Mouse (Mus musculus) embryonic facial prominence, embryonic 15.5 days (tissue): ENCODE measurements around the gene Fggy. TPM values are rescaled to one million over a fixed set of nuclear protein-coding genes. Genes with fewer than 3 reads are reported as not detected.

ENCODE experiments used
- ATAC-seq: fragments of 200-750 bp; cut with Nextera tagmentation; 2 replicates; pipeline ENCODE4 v1.8.0; 2017; ENCODE audit warnings: low read depth, moderate TSS enrichment; ENCODE audit not compliant: insufficient number of reproducible peaks, low FRiP score, low TSS enrichment
- H3K27ac ChIP-seq: fragments of 300-500 bp; sonication (generic); replicated peaks from 2 replicates; pipeline ENCODE4 v1.5.1; 2015; ENCODE audit warnings: mild to moderate bottlenecking, inconsistent platforms
- H3K27me3 ChIP-seq: fragments of 300-500 bp; sonication (generic); 2 replicates; pipeline ENCODE4 v1.6.1; 2015; ENCODE audit warnings: inconsistent platforms
- H3K36me3 ChIP-seq: fragments of 300-500 bp; sonication (generic); 2 replicates; pipeline ENCODE4 v1.6.1; 2015; ENCODE audit warnings: mild to moderate bottlenecking, inconsistent platforms
- H3K4me1 ChIP-seq: fragments of 300-500 bp; sonication (generic); 2 replicates; pipeline ENCODE4 v1.6.1; 2015; ENCODE audit warnings: inconsistent platforms
- H3K4me2 ChIP-seq: fragments of 300-500 bp; sonication (generic); replicated peaks from 2 replicates; pipeline ENCODE4 v1.6.1; 2015; ENCODE audit warnings: mild to moderate bottlenecking, inconsistent platforms
- H3K4me3 ChIP-seq: fragments of 300-500 bp; sonication (generic); replicated peaks from 2 replicates; pipeline ENCODE4 v1.5.1; 2015; ENCODE audit warnings: mild to moderate bottlenecking, inconsistent platforms
- H3K9ac ChIP-seq: fragments of 300-500 bp; sonication (generic); 2 replicates; pipeline ENCODE4 v1.6.1; 2015; ENCODE audit warnings: inconsistent platforms
- H3K9me3 ChIP-seq: fragments of 300-500 bp; sonication (generic); replicated peaks from 2 replicates; pipeline ENCODE4 v1.6.1; 2016; ENCODE audit warnings: inconsistent platforms
- WGBS: fragments of 180-500 bp; shearing (Covaris S2); methylation state at CpG from one replicate; pipeline ENCODE4 v1.1.7; 2015; 5-methylcytosine and 5-hydroxymethylcytosine counted together
- polyA plus RNA-seq: library from polyadenylated mRNA; unstranded; fragments of >200 nt; fragmentation: Nextera tagmentation; extraction: Ambion mirVana; gene quantifications from 2 replicates; pipeline ENCODE4 v1.2.1, GENCODE M21; 2015

The Fggy gene
- polyA plus RNA-seq, 1 experiment from 2014 or later: 9.6 TPM

GRCm38 (mm10) chr4:95644048-95644447 is 86.7 kb downstream of the Fggy start:
- Histone ChIP-seq H3K36me3 (no peaks in the 10 kb centered on the region), H3K27ac (no peak overlapping the region), H3K4me3 (no peak overlapping the region), H3K4me2 (no peak overlapping the region), H3K27me3 (no peaks in the 10 kb centered on the region), H3K9ac (no peak overlapping the region), H3K4me1 (no peaks in the 10 kb centered on the region), H3K9me3 (no peaks in the 10 kb centered on the region)
- no peak for ATAC-seq
- 47% methylated on average over 5 of the region's 5 CpGs for WGBS

- WGBS: 48% methylated on average over 3 of the region's 3 CpGs
- Histone ChIP-seq H3K36me3 (no peaks in the 10 kb centered on the region), H3K9ac (no peak overlapping the region), H3K27me3 (no peaks in the 10 kb centered on the region), H3K4me1 (peaks cover 26% of the 10 kb centered on the region), H3K9me3 (no peaks in the 10 kb centered on the region), H3K27ac (no peak overlapping the region), H3K4me3 (no peak overlapping the region), H3K4me2 (no peak overlapping the region)
- ATAC-seq: no peak
Observed at GRCm38 (mm10) chr4:95648801-95649551, 91.7 kb downstream of the Fggy start.

- H3K27ac ChIP-seq: no peak overlapping the region
- ATAC-seq: no peak
- no peak overlapping the region for H3K4me2 ChIP-seq
- no peaks in the 10 kb centered on the region for H3K27me3 ChIP-seq
- H3K4me1 ChIP-seq: peaks cover 31% of the 10 kb centered on the region
- H3K9ac ChIP-seq: no peak overlapping the region
- H3K9me3 ChIP-seq: no peaks in the 10 kb centered on the region
- no peak overlapping the region for H3K4me3 ChIP-seq
- H3K36me3 ChIP-seq: no peaks in the 10 kb centered on the region
- 60% methylated on average over 3 of the region's 3 CpGs for WGBS
Observed at GRCm38 (mm10) chr4:95649552-95649905, 92.2 kb downstream of the Fggy start.

DNA sequence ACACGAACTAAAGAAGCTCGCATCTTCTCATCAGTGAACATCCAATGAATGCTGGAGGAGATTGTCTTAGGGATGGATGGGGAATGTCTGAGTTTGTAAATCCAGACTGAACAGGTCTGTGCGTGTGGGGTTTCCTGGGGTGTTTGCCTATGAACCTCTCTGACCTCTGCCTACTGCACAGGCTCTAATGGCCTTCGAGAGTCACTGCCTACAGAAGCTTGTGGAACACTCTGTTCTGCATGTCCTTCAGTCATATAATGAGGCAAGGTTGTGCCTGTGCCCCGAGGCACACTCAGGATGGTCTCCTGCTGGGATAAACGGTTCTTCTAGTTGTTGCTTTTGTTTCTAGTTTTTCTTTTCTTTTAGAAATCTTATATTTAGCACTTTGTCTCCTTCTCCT is 92.7 kb downstream of the Fggy start:
- H3K9ac ChIP-seq: no peak overlapping the region
- no peak for ATAC-seq
- peaks cover 31% of the 10 kb centered on the region for H3K4me1 ChIP-seq
- H3K9me3 ChIP-seq: no peaks in the 10 kb centered on the region
- H3K27me3 ChIP-seq: no peaks in the 10 kb centered on the region
- H3K27ac ChIP-seq: no peak overlapping the region
- no peak overlapping the region for H3K4me2 ChIP-seq
- WGBS: 65% methylated on average over 6 of the region's 6 CpGs
- H3K36me3 ChIP-seq: no peaks in the 10 kb centered on the region
- H3K4me3 ChIP-seq: no peak overlapping the region

GRCm38 (mm10) chr4:95652044-95652443 is 94.7 kb downstream of the Fggy start:
- H3K9ac ChIP-seq: no peak overlapping the region
- 13% methylated on average over 6 of the region's 6 CpGs for WGBS
- no peaks in the 10 kb centered on the region for H3K36me3 ChIP-seq
- H3K9me3 ChIP-seq: no peaks in the 10 kb centered on the region
- no peaks in the 10 kb centered on the region for H3K27me3 ChIP-seq
- H3K4me2 ChIP-seq: no peak overlapping the region
- peaks cover 31% of the 10 kb centered on the region for H3K4me1 ChIP-seq
- ATAC-seq: peak; percentile 39; the same call in 1 of the 2 replicates
- H3K27ac ChIP-seq: peak overlapping the region; percentile 58
- H3K4me3 ChIP-seq: no peak overlapping the region

DNA sequence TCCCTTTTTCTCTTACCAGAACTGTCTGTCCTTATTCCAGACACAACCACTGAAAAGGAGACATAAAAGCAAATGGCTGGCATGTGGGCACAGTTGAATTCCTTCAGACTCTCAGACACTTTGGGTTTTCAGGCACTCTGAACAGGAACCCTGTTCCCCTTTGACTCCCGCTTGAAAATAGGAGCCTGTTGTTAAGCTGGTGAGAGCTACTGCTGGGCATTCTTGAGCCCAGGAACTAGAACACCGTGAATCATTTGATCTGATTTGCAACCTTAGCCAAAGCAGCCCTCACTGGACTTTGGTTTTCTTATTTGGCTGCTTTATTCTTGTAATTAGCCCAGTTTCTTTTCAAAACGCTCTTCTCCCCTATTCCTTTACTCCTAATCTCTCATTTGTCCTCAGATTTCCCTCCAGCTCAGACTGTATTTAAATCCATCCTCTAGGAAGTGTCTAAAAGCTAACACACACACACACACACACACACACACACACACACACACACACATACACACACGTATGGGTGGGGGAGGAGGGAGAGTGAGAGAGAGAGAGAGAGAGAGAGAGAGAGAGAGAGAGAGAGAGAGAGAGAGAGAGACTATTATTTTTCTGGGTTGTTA is 96.1 kb downstream of the Fggy start:
- no peaks in the 10 kb centered on the region for H3K27me3 ChIP-seq
- ATAC-seq: no peak
- H3K27ac ChIP-seq: peak overlapping the region; percentile 17; the same call in 1 of the 2 replicates
- H3K9ac ChIP-seq: no peak overlapping the region
- H3K9me3 ChIP-seq: no peaks in the 10 kb centered on the region
- WGBS: 19% methylated on average over 4 of the region's 4 CpGs
- peaks cover 34% of the 10 kb centered on the region for H3K4me1 ChIP-seq
- no peak overlapping the region for H3K4me3 ChIP-seq
- no peaks in the 10 kb centered on the region for H3K36me3 ChIP-seq
- H3K4me2 ChIP-seq: no peak overlapping the region

- no peak overlapping the region for H3K4me3 ChIP-seq
- no peak for ATAC-seq
- 30% methylated on average over 4 of the region's 4 CpGs for WGBS
- no peak overlapping the region for H3K27ac ChIP-seq
- peaks cover 37% of the 10 kb centered on the region for H3K4me1 ChIP-seq
- no peaks in the 10 kb centered on the region for H3K27me3 ChIP-seq
- no peaks in the 10 kb centered on the region for H3K9me3 ChIP-seq
- H3K4me2 ChIP-seq: no peak overlapping the region
- H3K36me3 ChIP-seq: no peaks in the 10 kb centered on the region
- no peak overlapping the region for H3K9ac ChIP-seq
Observed at GRCm38 (mm10) chr4:95653913-95654301, 96.6 kb downstream of the Fggy start.

- no peak overlapping the region for H3K9ac ChIP-seq
- no peaks in the 10 kb centered on the region for H3K36me3 ChIP-seq
- no peak overlapping the region for H3K4me3 ChIP-seq
- no peak for ATAC-seq
- 21% methylated on average over 3 of the region's 3 CpGs for WGBS
- no peak overlapping the region for H3K4me2 ChIP-seq
- H3K4me1 ChIP-seq: peaks cover 15% of the 10 kb centered on the region
- no peak overlapping the region for H3K27ac ChIP-seq
- no peaks in the 10 kb centered on the region for H3K27me3 ChIP-seq
- H3K9me3 ChIP-seq: no peaks in the 10 kb centered on the region
Observed at GRCm38 (mm10) chr4:95659024-95659423, 101.7 kb downstream of the Fggy start.

- peaks cover 6% of the 10 kb centered on the region; the same call in 1 of the 2 replicates for H3K4me1 ChIP-seq
- H3K36me3 ChIP-seq: no peaks in the 10 kb centered on the region
- H3K27me3 ChIP-seq: no peaks in the 10 kb centered on the region
- 68% methylated on average over 4 of the region's 4 CpGs for WGBS
- H3K9ac ChIP-seq: no peak overlapping the region
- H3K27ac ChIP-seq: no peak overlapping the region
- H3K9me3 ChIP-seq: no peaks in the 10 kb centered on the region
- H3K4me3 ChIP-seq: no peak overlapping the region
- H3K4me2 ChIP-seq: no peak overlapping the region
- ATAC-seq: peak; percentile 75; the same call in 1 of the 2 replicates
Observed at GRCm38 (mm10) chr4:95663596-95663995, 106.3 kb downstream of the Fggy start.

- H3K27me3 ChIP-seq: no peaks in the 10 kb centered on the region
- no peak overlapping the region for H3K4me2 ChIP-seq
- no peak overlapping the region for H3K4me3 ChIP-seq
- no peak overlapping the region for H3K27ac ChIP-seq
- H3K9me3 ChIP-seq: no peaks in the 10 kb centered on the region
- 0 out of 2 replicates have a peak, but pooled peaks cover under 1% of the 10 kb centered on the region for H3K4me1 ChIP-seq
- no peak overlapping the region for H3K9ac ChIP-seq
- WGBS: 63% methylated on average over 3 of the region's 3 CpGs
- no peak for ATAC-seq
- H3K36me3 ChIP-seq: no peaks in the 10 kb centered on the region
Observed at GRCm38 (mm10) chr4:95664327-95664726, 107.0 kb downstream of the Fggy start.

- H3K4me1 ChIP-seq: no peaks in the 10 kb centered on the region
- no peak overlapping the region for H3K4me2 ChIP-seq
- no peak overlapping the region for H3K4me3 ChIP-seq
- H3K9me3 ChIP-seq: no peaks in the 10 kb centered on the region
- 65% methylated on average over 7 of the region's 7 CpGs for WGBS
- no peak for ATAC-seq
- no peaks in the 10 kb centered on the region for H3K27me3 ChIP-seq
- no peak overlapping the region for H3K9ac ChIP-seq
- no peaks in the 10 kb centered on the region for H3K36me3 ChIP-seq
- no peak overlapping the region for H3K27ac ChIP-seq
Observed at GRCm38 (mm10) chr4:95666284-95666889, 109.1 kb downstream of the Fggy start.
